Mouse (Mus musculus): Measurements from ENCODE around the gene Rbm24.

- TF ChIP-seq CTCF (IDR thresholded peaks at IDR 0.05; ENCODE audit: low read depth) (no peak), EP300 (IDR thresholded peaks at IDR 0.05; ENCODE audit: low read depth) (no peak)
These were observed 21.0 kb upstream of the Rbm24 start for GRCm38 (mm10) chr13:46397235-46397634.

Data from liver, postnatal 0 days (tissue).